Mouse (Mus musculus) cerebellum, adult 2 months (tissue): Measurements from ENCODE around the gene Rpp21.

Experiments
- CTCF ChIP-seq: fragments of 200-500 bp; IDR thresholded peaks from 2 replicates; pipeline ENCODE4 v1.5.1; 2011; ENCODE audit warnings: low read depth, mild to moderate bottlenecking, control low read depth, low read length, moderate library complexity, borderline replicate concordance; ENCODE audit not compliant: insufficient read depth
- POLR2A ChIP-seq: fragments of 200-500 bp; IDR thresholded peaks from 2 replicates; pipeline ENCODE4 v1.6.1; 2011; ENCODE audit warnings: low read length, control low read depth, borderline replicate concordance; ENCODE audit not compliant: insufficient read depth

GRCm38 (mm10) chr17:36271586-36272256 lies 13.9 kb upstream of the Rpp21 start, which contains the start of gene Trim39:
- TF ChIP-seq POLR2A = peak; percentile 51; the same call in 1 of the 2 replicates
- TF ChIP-seq CTCF = no peak
